15 mouse cellular contexts compared by ENCODE assay signal in genomic region chr11:5512099-5512725, GRCm38 (mm10). TPM values are rescaled to one million over a fixed set of nuclear protein-coding genes. Genes with fewer than 3 reads are reported as not detected.
DNase-seq lines count a peak whose midpoint lies in the region; ATAC-seq and TF ChIP-seq lines count a peak whose summit lies in the region.
"Had no signal": no experiment of that assay in that cellular context is flagged by ENCODE, and none has a peak within 500 bp of the region (broad histone marks: within the 10 kb centered on the region; RNA-seq: fewer than 3 reads in every experiment).

No protein-coding gene starts in this region.

- TF ChIP-seq EP300 in ES-Bruce4 (IDR thresholded peaks at IDR 0.05; ENCODE audit: insufficient read depth, low read depth, low read length) = no peak

- H3K9me3 ChIP-seq in liver, embryonic 11.5 days (ENCODE audit: control insufficient read depth, low read length) = no peaks in the 10 kb centered on the region
- H3K9me3 ChIP-seq in ES-Bruce4 (replicated peaks; ENCODE audit: control insufficient read depth, insufficient read depth, low read length, poor library complexity, severe bottlenecking) = no peaks in the 10 kb centered on the region
- H3K9me3 ChIP-seq: stomach, embryonic 15.5 days had no signal

- no peak overlapping the region for H3K4me2 ChIP-seq in liver, embryonic 11.5 days
- H3K4me2 ChIP-seq: stomach, embryonic 15.5 days had no signal

- no peak for TF ChIP-seq POLR2A in liver, adult 2 months (IDR thresholded peaks at IDR 0.05; ENCODE audit: extremely low read depth, insufficient read depth, low read length)
- no peak for TF ChIP-seq POLR2A in ES-Bruce4 (IDR thresholded peaks at IDR 0.05; ENCODE audit: insufficient read depth, low read length)

- ATAC-seq in liver, embryonic 11.5 days (replicated peaks; ENCODE audit: low FRiP score) = no peak

- no peak for DNase-seq in liver, adult 2 months (ENCODE audit: extremely low read depth, low read depth, low spot score)
- no peak for DNase-seq in liver, embryonic 11.5 days (ENCODE audit: low spot score)
- DNase-seq in kidney, adult 9 months = peak; percentile 54
- DNase-seq in lung, postnatal 36 days = peak; percentile 71
- DNase-seq in frontal cortex, postnatal 36 days (ENCODE audit: low spot score in 2 of 2) = no peak
- DNase-seq in right cerebral cortex, postnatal 25 days = no peak
- DNase-seq in thymus, postnatal 4 days = no peak
- DNase-seq: adrenal gland, adult 2 months; cerebellum, adult 9-11 months; gastrocnemius, adult 2 months had no signal

- 93% methylated on average over 12 of the region's 12 CpGs for WGBS in liver, adult 2 months
- 74% methylated on average over 12 of the region's 12 CpGs for WGBS in liver, embryonic 11.5 days

- H3K27ac ChIP-seq in liver, adult 2 months (replicated peaks; ENCODE audit: insufficient read depth, low read depth, low read length) = peak overlapping the region; percentile 32
- H3K27ac ChIP-seq in liver, embryonic 11.5 days (ENCODE audit: low read depth, low read length) = no peak overlapping the region
- no peak overlapping the region for H3K27ac ChIP-seq in ES-Bruce4 (ENCODE audit: insufficient read depth, low read length)
- H3K27ac ChIP-seq: gastrocnemius, adult 2 months; stomach, embryonic 15.5 days had no signal

- H3K79me2 ChIP-seq in liver, adult 2 months (ENCODE audit: control insufficient read depth, insufficient read depth, low read length) = no peaks in the 10 kb centered on the region

- TF ChIP-seq CTCF in liver, adult 2 months (IDR thresholded peaks at IDR 0.05; ENCODE audit: low read depth, low read length) = no peak
- no peak for TF ChIP-seq CTCF in ES-Bruce4 (IDR thresholded peaks at IDR 0.05; ENCODE audit: low read depth, low read length)

- no peak overlapping the region for H3K9ac ChIP-seq in liver, adult 2 months (ENCODE audit: low read depth, low read length)
- no peak overlapping the region for H3K9ac ChIP-seq in liver, embryonic 11.5 days (ENCODE audit: low read depth, low read length)
- 0 out of 2 replicates have a peak overlapping the region, but pooled peaks have one; percentile 10 for H3K9ac ChIP-seq in ES-Bruce4 (ENCODE audit: low read depth, poor library complexity, severe bottlenecking)
- H3K9ac ChIP-seq: stomach, embryonic 15.5 days had no signal

- peaks cover 12% of the 10 kb centered on the region for H3K4me1 ChIP-seq in liver, adult 2 months (ENCODE audit: control insufficient read depth, insufficient read depth, low read length)
- H3K4me1 ChIP-seq in liver, embryonic 11.5 days (replicated peaks; ENCODE audit: control insufficient read depth, insufficient read depth, low read length) = peaks cover 7% of the 10 kb centered on the region
- peaks cover 6% of the 10 kb centered on the region for H3K4me1 ChIP-seq in ES-Bruce4 (ENCODE audit: control insufficient read depth, insufficient read depth, low read length)
- H3K4me1 ChIP-seq: stomach, embryonic 15.5 days had no signal

- no peak overlapping the region for H3K4me3 ChIP-seq in liver, adult 2 months (ENCODE audit: insufficient read depth, low read depth, low read length)
- H3K4me3 ChIP-seq in liver, embryonic 11.5 days (ENCODE audit: low read depth, low read length) = no peak overlapping the region
- H3K4me3 ChIP-seq in ES-Bruce4 (ENCODE audit: low read depth, low read length) = no peak overlapping the region
- H3K4me3 ChIP-seq: gastrocnemius, adult 2 months; stomach, embryonic 15.5 days had no signal

- no peaks in the 10 kb centered on the region for H3K36me3 ChIP-seq in liver, adult 2 months (ENCODE audit: control insufficient read depth, insufficient read depth, low read length)
- no peaks in the 10 kb centered on the region for H3K36me3 ChIP-seq in liver, embryonic 11.5 days (ENCODE audit: control insufficient read depth, insufficient read depth, low read length)
- H3K36me3 ChIP-seq in ES-Bruce4 (ENCODE audit: control insufficient read depth, insufficient read depth, low read length, poor library complexity, severe bottlenecking) = no peaks in the 10 kb centered on the region
- H3K36me3 ChIP-seq: stomach, embryonic 15.5 days had no signal

- no peaks in the 10 kb centered on the region for H3K27me3 ChIP-seq in liver, adult 2 months (ENCODE audit: control insufficient read depth, insufficient read depth, low read length)
- H3K27me3 ChIP-seq in liver, embryonic 11.5 days (replicated peaks; ENCODE audit: control insufficient read depth, insufficient read depth, low read length) = no peaks in the 10 kb centered on the region
- H3K27me3 ChIP-seq in ES-Bruce4 (ENCODE audit: control insufficient read depth, insufficient read depth, low read length, poor library complexity, severe bottlenecking) = no peaks in the 10 kb centered on the region
- H3K27me3 ChIP-seq: stomach, embryonic 15.5 days had no signal

RNA-seq across cellular contexts. Expression of gene Xbp1, which starts 8.2 kb away (rescaled TPM):
- 137 and 138 TPM in 2 replicates for total RNA-seq in liver, adult 2 months (2014; rRNA removed)
- polyA plus RNA-seq in liver, adult 2 months (2012; rRNA removed) = 147 and 241 TPM in 2 replicates
- 149 TPM in 2 replicates for polyA plus RNA-seq in liver, embryonic 11.5 days (2014; fragmentation: Nextera tagmentation; extraction: Ambion mirVana)
- 44.0 and 46.7 TPM in 2 replicates for polyA plus RNA-seq in ES-Bruce4 (2011; ENCODE audit: insufficient read depth, insufficient read length, low read depth, missing spikeins)

RNA-seq across cellular contexts. Expression of gene Ccdc117, which starts 29.8 kb away (rescaled TPM):
- total RNA-seq in liver, adult 2 months (2014; rRNA removed) = 15.3 and 15.5 TPM in 2 replicates
- polyA plus RNA-seq in liver, adult 2 months (2012; rRNA removed) = 5.2 and 5.4 TPM in 2 replicates
- 22.3 and 24.6 TPM in 2 replicates for polyA plus RNA-seq in liver, embryonic 11.5 days (2014; fragmentation: Nextera tagmentation; extraction: Ambion mirVana)
- 45.4 and 52.0 TPM in 2 replicates for polyA plus RNA-seq in ES-Bruce4 (2011; ENCODE audit: insufficient read depth, insufficient read length, low read depth, missing spikeins)

RNA-seq across cellular contexts. Expression of gene Ankrd36, which starts 57.3 kb away (rescaled TPM):
- not detected in 2 replicates for total RNA-seq in liver, adult 2 months (2014; rRNA removed)
- 0.04 TPM in 1 of 2 replicates, not detected in the other for polyA plus RNA-seq in liver, adult 2 months (2012; rRNA removed)
- polyA plus RNA-seq in liver, embryonic 11.5 days (2014; fragmentation: Nextera tagmentation; extraction: Ambion mirVana) = 0.73 and 0.82 TPM in 2 replicates
- not detected in 2 replicates for polyA plus RNA-seq in ES-Bruce4 (2011; ENCODE audit: insufficient read depth, insufficient read length, low read depth, missing spikeins)
- total RNA-seq: adrenal gland, adult 2 months; gastrocnemius, adult 2 months; heart, postnatal 25 days; left cerebral cortex, postnatal 36 days had no signal
- polyA plus RNA-seq: adrenal gland, adult 2 months; large intestine, adult 2 months had no signal

Comparison
In these comparisons a context has a peak if more than half of its experiments do, and no peak if none do; other contexts are left out.
1. DNase-seq: peak in kidney, adult 9 months (single experiment) and lung, postnatal 36 days (single experiment); none in liver, adult 2 months (single experiment), liver, embryonic 11.5 days (single experiment), frontal cortex, postnatal 36 days (0 of 2), right cerebral cortex, postnatal 25 days (single experiment) and thymus, postnatal 4 days (single experiment).